Mouse (Mus musculus): ENCODE measurements around the gene Ankar.

DNA sequence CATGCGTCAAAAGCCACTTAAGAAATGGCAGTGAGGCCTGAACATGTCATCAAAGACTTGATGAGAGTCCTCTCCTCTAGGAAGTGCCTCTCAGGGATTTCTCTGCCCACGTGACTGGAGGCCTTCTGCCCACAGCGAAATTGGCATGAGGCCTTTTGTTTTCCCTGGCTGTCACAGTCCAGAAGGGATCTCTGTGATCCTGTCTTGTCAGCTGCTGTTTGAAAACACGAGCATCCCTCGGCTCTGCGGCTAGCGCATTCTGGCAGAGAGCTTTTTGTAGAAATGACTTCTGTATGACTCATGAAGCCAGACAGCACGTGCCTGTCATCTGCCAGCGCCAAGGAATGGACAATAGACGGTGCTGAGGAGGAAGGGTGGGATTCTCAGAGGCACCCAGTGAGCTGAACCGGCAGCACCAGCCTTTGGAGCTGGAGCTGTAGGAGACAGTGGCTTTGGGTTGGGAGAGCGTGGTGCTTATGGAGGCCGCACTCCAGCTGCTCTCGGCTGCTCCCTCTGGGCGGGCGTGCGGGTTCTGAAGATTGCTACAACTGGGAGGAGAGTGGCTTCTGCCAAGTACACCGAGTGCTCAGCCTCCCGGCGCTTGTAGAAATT, 106.9 kb downstream of the Ankar start:
- TF ChIP-seq CTCF (IDR thresholded peaks at IDR 0.05; ENCODE audit: low read depth) (no peak), EP300 (IDR thresholded peaks at IDR 0.05; ENCODE audit: low read depth) (no peak)

Data from liver, embryonic 14.5 days (tissue).